Mouse (Mus musculus): Measurements from ENCODE around the gene Cfap45. TPM values are rescaled to one million over a fixed set of nuclear protein-coding genes. Genes with fewer than 3 reads are reported as not detected.

The Cfap45 gene
- polyA plus RNA-seq, 1 experiment from 2014 or later = 1.2 TPM

DNA sequence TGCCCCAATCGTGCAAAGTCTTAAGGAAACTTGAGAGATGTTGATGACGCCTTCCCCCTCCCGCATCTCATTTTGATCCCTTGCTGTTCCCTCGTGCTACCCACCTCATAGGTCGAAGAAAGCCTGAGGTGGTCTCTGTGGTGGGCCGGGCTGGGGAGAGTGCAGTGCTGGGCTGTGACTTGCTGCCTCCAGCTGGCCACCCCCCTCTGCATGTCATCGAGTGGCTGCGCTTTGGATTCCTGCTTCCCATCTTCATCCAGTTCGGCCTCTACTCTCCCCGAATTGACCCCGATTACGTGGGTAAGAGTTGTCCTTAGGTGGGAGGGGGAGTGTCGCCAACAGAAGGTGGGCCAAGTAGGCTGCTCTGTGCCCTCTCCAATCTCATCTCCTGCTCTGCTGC is 35.9 kb upstream of the Cfap45 start:
- Histone ChIP-seq H3K27me3 (peaks cover 10% of the 10 kb centered on the region), H3K36me3 (peaks cover 14% of the 10 kb centered on the region), H3K4me1 (peaks cover 58% of the 10 kb centered on the region), H3K4me2 (replicated peaks) (peak overlapping the region; percentile 94), H3K27ac (replicated peaks) (no peak overlapping the region; the same call in 1 of the 2 replicates), H3K4me3 (peak overlapping the region; percentile 73), H3K9ac (replicated peaks) (peak overlapping the region; percentile 80), H3K9me3 (no peaks in the 10 kb centered on the region)
- 59% methylated on average over 13 of the region's 13 CpGs for WGBS
- no peak for ATAC-seq (ENCODE audit: low FRiP score, low read depth)

DNA sequence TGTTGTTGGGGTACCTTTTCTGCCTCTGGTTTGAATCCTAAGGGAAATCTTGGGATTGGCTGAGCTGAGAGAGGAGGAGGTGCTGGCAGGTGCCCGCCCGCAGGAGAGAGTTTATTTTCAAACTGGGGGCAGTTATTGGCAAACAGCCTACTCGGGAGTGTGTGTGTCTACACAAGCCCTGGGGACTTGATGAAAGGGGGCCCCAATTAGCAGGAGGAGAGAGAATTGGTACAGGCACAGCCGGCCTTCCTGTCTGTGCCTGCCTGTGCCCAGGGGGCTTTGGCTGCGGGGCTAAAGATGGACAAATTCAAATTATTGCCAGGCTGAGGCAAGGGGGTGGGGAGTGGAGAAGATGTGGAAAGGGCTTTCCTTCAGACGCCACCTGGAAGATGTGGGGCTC is 34.8 kb upstream of the Cfap45 start:
- ATAC-seq (ENCODE audit: low FRiP score, low read depth) = peak; percentile 0; the same call in 1 of the 2 replicates
- H3K4me1 ChIP-seq = peaks cover 64% of the 10 kb centered on the region
- H3K27ac ChIP-seq (replicated peaks) = peak overlapping the region; percentile 72
- 11% methylated on average over 6 of the region's 6 CpGs for WGBS
- peak overlapping the region; percentile 73 for H3K4me3 ChIP-seq
- no peaks in the 10 kb centered on the region for H3K9me3 ChIP-seq
- H3K4me2 ChIP-seq (replicated peaks) = peak overlapping the region; percentile 94
- peaks cover 4% of the 10 kb centered on the region for H3K27me3 ChIP-seq
- peak overlapping the region; percentile 80; the same call in 1 of the 2 replicates for H3K9ac ChIP-seq (replicated peaks)
- H3K36me3 ChIP-seq = peaks cover 17% of the 10 kb centered on the region

DNA sequence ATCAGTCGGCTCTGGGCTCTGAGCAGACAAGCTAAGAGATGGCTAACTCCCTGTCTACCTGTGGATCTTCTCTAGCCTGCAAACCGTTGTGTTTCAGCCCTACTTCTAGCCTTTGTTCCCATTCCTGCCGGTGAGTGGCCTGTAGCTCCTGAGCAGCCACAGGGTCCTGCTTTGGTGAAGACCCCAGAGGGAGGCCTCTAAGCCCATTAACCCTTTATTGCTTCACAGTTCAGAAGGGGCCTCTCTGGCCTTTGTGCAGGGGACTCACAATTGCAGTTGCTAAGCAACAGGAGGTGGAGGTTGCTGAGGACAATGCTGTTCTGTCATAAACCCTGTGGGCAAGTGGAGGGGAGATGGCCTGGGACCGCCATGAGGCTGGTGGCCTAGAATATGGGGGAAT is 34.4 kb upstream of the Cfap45 start:
- H3K36me3 ChIP-seq = peaks cover 20% of the 10 kb centered on the region
- ATAC-seq (ENCODE audit: low FRiP score, low read depth) = peak; percentile 20; the same call in 1 of the 2 replicates

DNA sequence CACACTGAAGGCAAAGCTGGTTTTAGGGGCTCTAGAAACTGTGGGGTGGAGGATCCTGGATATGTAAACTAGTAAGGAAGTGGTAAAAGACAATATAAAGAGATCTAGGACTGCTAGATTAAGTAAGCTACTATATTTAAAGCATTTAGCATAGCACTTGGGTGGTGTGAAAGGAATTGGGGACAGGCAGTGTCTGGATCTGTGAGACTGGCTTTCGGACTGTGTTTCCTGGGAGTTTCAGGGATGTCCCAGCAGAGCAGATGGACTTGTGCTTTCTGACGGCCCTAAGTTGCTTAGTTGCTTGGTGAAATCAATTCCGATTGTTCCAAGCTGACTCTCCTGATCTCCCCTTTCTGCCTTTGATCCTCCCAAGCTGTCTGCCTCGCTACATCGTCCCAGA is 34.0 kb upstream of the Cfap45 start:
- peak overlapping the region; percentile 80; the same call in 1 of the 2 replicates for H3K9ac ChIP-seq (replicated peaks)
- H3K27me3 ChIP-seq = no peaks in the 10 kb centered on the region
- H3K4me3 ChIP-seq = peak overlapping the region; percentile 73
- H3K27ac ChIP-seq (replicated peaks) = peak overlapping the region; percentile 72
- H3K4me1 ChIP-seq = peaks cover 59% of the 10 kb centered on the region
- H3K9me3 ChIP-seq = no peaks in the 10 kb centered on the region
- 20% methylated on average over 5 of the region's 5 CpGs for WGBS
- H3K36me3 ChIP-seq = peaks cover 24% of the 10 kb centered on the region
- H3K4me2 ChIP-seq (replicated peaks) = peak overlapping the region; percentile 94
- ATAC-seq (ENCODE audit: low FRiP score, low read depth) = no peak

More for the DNA sequence above, 34.4 kb upstream of the Cfap45 start:
- peak overlapping the region; percentile 72 for H3K27ac ChIP-seq (replicated peaks)
- H3K4me2 ChIP-seq (replicated peaks) = peak overlapping the region; percentile 94
- peak overlapping the region; percentile 73 for H3K4me3 ChIP-seq
- H3K9ac ChIP-seq (replicated peaks) = peak overlapping the region; percentile 80; the same call in 1 of the 2 replicates
- H3K4me1 ChIP-seq = peaks cover 63% of the 10 kb centered on the region
- H3K9me3 ChIP-seq = no peaks in the 10 kb centered on the region
- WGBS = 6% methylated on average over 4 of the region's 4 CpGs
- H3K27me3 ChIP-seq = no peaks in the 10 kb centered on the region

DNA sequence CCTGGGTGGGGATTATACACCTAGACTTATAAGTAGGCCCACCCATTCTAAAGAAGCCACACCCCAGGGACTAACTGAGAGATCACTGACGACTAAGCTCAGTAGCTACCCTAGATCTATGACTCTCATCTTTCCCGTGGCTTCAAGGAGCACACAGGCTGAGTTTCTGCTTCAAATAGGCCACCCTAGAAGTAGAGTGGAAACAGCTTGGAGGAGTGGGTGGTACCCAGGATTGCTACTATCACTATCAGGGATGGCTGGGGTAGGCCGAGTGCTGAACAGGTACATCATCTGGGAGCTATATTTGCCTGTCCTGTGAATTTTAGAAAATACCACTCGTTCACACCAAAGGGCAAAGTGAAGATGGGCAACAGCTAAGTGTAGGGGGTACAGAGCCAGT is 32.7 kb upstream of the Cfap45 start:
- Histone ChIP-seq H3K27ac (replicated peaks) (no peak overlapping the region), H3K9ac (replicated peaks) (no peak overlapping the region), H3K36me3 (peaks cover 36% of the 10 kb centered on the region), H3K9me3 (no peaks in the 10 kb centered on the region), H3K4me2 (replicated peaks) (no peak overlapping the region), H3K4me1 (peaks cover 58% of the 10 kb centered on the region), H3K27me3 (no peaks in the 10 kb centered on the region), H3K4me3 (no peak overlapping the region)
- WGBS = 87% methylated on average over 4 of the region's 4 CpGs
- ATAC-seq (ENCODE audit: low FRiP score, low read depth) = no peak

DNA sequence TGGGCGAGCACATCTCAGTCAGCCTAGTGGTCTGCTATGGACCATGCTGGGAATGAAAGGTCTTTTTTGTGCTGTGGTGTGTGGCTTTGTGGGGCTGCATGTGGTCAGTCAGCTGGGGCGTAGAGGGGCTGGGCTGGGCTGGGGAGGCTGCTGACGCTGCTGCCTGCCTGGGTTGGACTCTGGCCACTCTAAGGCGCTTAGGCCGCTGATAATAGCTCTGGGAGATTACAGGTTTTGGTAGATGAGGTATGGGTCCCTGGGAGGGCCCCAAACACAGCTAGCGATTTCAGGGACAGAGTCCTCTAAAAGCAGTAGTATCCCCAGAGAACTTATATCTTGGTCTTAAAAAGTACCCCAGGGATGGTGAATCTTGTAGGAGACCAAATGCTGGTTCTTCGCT is 31.8 kb upstream of the Cfap45 start:
- peaks cover 45% of the 10 kb centered on the region for H3K36me3 ChIP-seq
- ATAC-seq (ENCODE audit: low FRiP score, low read depth) = no peak
- peaks cover 48% of the 10 kb centered on the region for H3K4me1 ChIP-seq
- H3K9me3 ChIP-seq = no peaks in the 10 kb centered on the region
- no peak overlapping the region for H3K9ac ChIP-seq (replicated peaks)
- H3K4me2 ChIP-seq (replicated peaks) = no peak overlapping the region
- no peaks in the 10 kb centered on the region for H3K27me3 ChIP-seq
- no peak overlapping the region for H3K4me3 ChIP-seq
- no peak overlapping the region for H3K27ac ChIP-seq (replicated peaks)
- WGBS = 77% methylated on average over 7 of the region's 7 CpGs

DNA sequence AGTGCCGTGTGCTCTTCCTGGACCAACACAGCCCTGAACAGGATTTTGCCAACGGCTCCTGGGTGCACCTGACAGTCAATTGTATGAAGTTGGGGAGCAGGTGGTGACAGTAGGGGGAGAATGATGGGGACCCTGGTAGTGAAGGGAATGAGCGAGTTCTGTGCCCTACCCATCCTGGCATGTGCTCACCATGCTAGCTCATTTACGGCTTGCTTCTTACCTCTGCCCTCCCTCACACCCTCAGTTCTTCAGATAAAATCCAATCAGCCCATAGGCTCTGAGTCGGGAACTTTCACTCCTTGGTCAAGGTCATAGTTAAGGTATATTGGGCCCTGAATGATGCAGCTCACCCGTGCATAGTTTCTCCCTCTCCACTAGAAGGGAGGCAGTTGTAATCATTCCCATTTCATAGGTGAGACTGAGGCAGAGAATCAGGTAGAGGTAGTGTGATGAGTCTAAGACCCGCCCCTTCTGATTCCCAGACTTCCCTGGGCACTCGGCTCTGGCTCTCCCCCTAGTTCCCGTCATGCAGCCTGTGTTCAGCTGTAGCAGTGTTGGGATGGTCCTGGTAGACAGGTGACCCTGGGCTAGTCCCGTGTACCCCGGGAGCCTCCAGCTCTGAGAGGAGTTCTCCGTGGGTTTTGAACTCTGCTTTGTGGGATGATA is 30.9 kb upstream of the Cfap45 start:
- Histone ChIP-seq H3K36me3 (peaks cover 54% of the 10 kb centered on the region), H3K9ac (replicated peaks) (peak overlapping the region; percentile 32; the same call in 1 of the 2 replicates), H3K4me1 (peaks cover 40% of the 10 kb centered on the region), H3K4me3 (no peak overlapping the region), H3K27ac (replicated peaks) (no peak overlapping the region), H3K4me2 (replicated peaks) (peak overlapping the region; percentile 27), H3K9me3 (no peaks in the 10 kb centered on the region), H3K27me3 (no peaks in the 10 kb centered on the region)
- 58% methylated on average over 12 of the region's 12 CpGs for WGBS
- ATAC-seq (ENCODE audit: low FRiP score, low read depth) = peak; percentile 0; the same call in 1 of the 2 replicates

DNA sequence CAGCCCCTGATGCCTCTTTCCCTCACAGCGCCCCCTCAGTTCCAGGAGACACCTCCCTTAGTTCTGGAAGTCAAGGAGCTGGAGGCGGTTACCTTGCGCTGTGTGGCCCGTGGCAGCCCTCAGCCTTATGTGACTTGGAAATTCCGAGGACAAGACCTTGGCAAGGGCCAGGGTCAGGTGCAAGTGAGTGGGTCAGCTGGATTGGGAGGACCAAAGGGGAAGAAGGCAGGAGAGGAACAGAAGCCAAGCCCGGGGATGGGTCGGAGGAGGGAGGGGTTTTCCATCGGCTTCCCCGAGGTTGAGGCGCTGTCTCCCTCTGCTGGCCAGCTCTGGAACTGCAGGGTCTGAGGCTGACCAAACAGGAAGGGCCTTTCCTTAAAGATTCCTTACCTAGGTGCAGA is 30.3 kb upstream of the Cfap45 start:
- no peaks in the 10 kb centered on the region for H3K9me3 ChIP-seq
- H3K27me3 ChIP-seq = no peaks in the 10 kb centered on the region
- peak overlapping the region; percentile 27 for H3K4me2 ChIP-seq (replicated peaks)
- peak; percentile 44 for ATAC-seq (ENCODE audit: low FRiP score, low read depth)
- peak overlapping the region; percentile 32; the same call in 1 of the 2 replicates for H3K9ac ChIP-seq (replicated peaks)
- peaks cover 34% of the 10 kb centered on the region for H3K4me1 ChIP-seq
- no peak overlapping the region for H3K4me3 ChIP-seq
- peaks cover 60% of the 10 kb centered on the region for H3K36me3 ChIP-seq
- H3K27ac ChIP-seq (replicated peaks) = no peak overlapping the region
- 10% methylated on average over 10 of the region's 10 CpGs for WGBS

DNA sequence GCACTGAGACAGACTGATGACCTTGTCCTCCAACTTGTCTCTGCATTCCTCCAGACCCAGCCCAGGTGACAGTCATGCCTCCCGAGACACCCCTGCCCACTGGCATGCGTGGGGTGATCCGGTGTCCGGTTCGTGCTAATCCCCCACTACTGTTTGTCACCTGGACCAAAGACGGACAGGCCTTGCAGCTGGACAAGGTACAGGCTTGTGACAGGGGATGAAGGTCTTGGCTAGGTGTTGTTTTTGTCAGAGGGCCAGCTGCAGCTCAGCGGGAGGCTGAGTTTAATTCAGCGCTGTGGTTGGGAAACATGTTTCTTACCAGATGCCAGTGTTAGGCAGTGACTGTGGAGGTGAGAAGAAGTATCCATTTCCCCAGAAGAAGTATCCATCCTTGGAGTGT is 28.6 kb upstream of the Cfap45 start:
- no peak overlapping the region for H3K27ac ChIP-seq (replicated peaks)
- whole genome bisulfite sequencing = 93% methylated on average over 8 of the region's 8 CpGs
- no peak for ATAC-seq (ENCODE audit: low FRiP score, low read depth)
- H3K4me3 ChIP-seq = no peak overlapping the region
- H3K36me3 ChIP-seq = peaks cover 78% of the 10 kb centered on the region
- H3K9ac ChIP-seq (replicated peaks) = no peak overlapping the region
- H3K27me3 ChIP-seq = 0 out of 2 replicates have a peak, but pooled peaks cover 1% of the 10 kb centered on the region
- peaks cover 16% of the 10 kb centered on the region for H3K4me1 ChIP-seq
- no peaks in the 10 kb centered on the region for H3K9me3 ChIP-seq
- H3K4me2 ChIP-seq (replicated peaks) = no peak overlapping the region

DNA sequence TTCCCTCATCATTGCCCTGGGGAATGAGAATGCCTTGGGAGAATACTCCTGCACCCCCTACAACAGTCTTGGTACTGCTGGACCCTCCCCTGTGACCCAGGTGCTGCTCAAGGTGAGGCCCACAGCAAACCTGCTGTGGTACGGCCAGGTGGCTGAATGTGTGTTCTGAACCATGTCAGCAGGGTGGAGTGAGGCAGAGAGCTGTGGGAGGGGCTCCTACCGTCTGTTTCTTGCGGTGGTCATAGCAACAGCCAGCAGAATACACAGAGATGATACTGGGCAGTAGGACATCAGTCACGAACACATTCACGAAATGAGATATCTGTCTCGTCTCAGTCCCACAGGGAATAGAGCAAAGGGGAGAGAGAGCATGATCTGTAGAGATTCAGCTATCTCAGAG is 27.1 kb upstream of the Cfap45 start:
- Histone ChIP-seq H3K4me1 (peaks cover 9% of the 10 kb centered on the region), H3K27me3 (peaks cover 14% of the 10 kb centered on the region), H3K4me2 (replicated peaks) (no peak overlapping the region), H3K9me3 (no peaks in the 10 kb centered on the region), H3K27ac (replicated peaks) (no peak overlapping the region), H3K4me3 (no peak overlapping the region), H3K36me3 (peaks cover 89% of the 10 kb centered on the region), H3K9ac (replicated peaks) (no peak overlapping the region)
- 81% methylated on average over 6 of the region's 6 CpGs for WGBS
- no peak for ATAC-seq (ENCODE audit: low FRiP score, low read depth)

DNA sequence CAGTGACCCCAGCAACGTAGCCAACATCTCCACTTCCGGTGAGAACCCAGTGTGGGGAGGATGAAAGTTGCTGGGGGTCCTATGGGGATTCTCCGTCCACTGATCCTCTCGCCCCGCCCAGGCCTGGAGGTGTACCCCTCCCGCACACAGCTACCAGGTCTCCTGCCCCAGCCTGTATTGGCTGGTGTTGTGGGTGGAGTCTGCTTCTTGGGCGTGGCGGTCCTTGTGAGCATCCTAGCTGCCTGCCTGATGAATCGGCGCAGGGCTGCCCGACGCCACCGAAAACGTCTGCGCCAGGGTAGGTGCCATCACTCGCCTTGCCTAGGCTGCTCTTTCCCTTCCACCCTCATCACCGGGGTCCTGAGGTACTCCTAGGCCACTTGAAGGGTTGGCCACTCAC is 24.6 kb upstream of the Cfap45 start:
- WGBS = 85% methylated on average over 17 of the region's 17 CpGs
- peaks cover 17% of the 10 kb centered on the region for H3K4me1 ChIP-seq
- no peak overlapping the region for H3K9ac ChIP-seq (replicated peaks)
- no peak overlapping the region for H3K27ac ChIP-seq (replicated peaks)
- H3K36me3 ChIP-seq = peaks cover 76% of the 10 kb centered on the region
- no peak overlapping the region for H3K4me3 ChIP-seq
- no peak overlapping the region for H3K4me2 ChIP-seq (replicated peaks)
- no peak for ATAC-seq (ENCODE audit: low FRiP score, low read depth)
- H3K27me3 ChIP-seq = peaks cover 36% of the 10 kb centered on the region
- H3K9me3 ChIP-seq = no peaks in the 10 kb centered on the region

DNA sequence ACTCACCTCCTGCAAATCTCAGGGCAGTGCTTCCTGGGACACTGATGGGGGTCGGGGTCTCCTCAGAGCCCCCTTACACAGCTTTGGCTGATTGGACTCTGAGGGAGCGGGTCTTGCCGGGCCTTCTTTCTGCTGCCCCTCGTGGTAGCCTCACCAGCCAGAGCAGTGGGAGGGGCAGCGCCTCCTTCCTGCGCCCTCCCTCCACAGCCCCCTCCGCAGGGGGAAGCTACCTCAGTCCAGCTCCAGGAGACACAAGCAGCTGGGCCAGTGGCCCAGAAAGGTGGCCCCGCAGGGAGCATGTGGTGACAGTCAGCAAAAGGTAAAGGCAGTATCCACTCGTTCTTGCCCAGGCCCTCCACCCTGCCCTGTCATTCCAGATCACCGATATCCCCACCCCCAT is 23.2 kb upstream of the Cfap45 start:
- ATAC-seq (ENCODE audit: low FRiP score, low read depth) = no peak
- H3K27ac ChIP-seq (replicated peaks) = no peak overlapping the region
- peaks cover 62% of the 10 kb centered on the region for H3K36me3 ChIP-seq
- peaks cover 26% of the 10 kb centered on the region for H3K4me1 ChIP-seq
- peaks cover 49% of the 10 kb centered on the region for H3K27me3 ChIP-seq
- H3K4me3 ChIP-seq = no peak overlapping the region
- WGBS = 86% methylated on average over 10 of the region's 10 CpGs
- H3K4me2 ChIP-seq (replicated peaks) = no peak overlapping the region
- H3K9me3 ChIP-seq = no peaks in the 10 kb centered on the region
- no peak overlapping the region for H3K9ac ChIP-seq (replicated peaks)
